Mouse (Mus musculus) lung, adult 2 months (tissue): ENCODE measurements at regions not wholly inside any gene's neighbourhood (a gene's known extent, or its start where the extent isn't known, plus 50 kb on each side); places are given as distances from the start of the nearest gene placed in this dataset.

Experiments
- CTCF ChIP-seq: fragments of 200-500 bp; IDR thresholded peaks from 2 replicates; pipeline ENCODE4 v1.5.1; 2011; ENCODE audit warnings: mild to moderate bottlenecking, low read length, control low read depth; ENCODE audit not compliant: insufficient read depth
- POLR2A ChIP-seq: fragments of 200-500 bp; IDR thresholded peaks from 2 replicates; pipeline ENCODE4 v1.6.1; 2011; ENCODE audit warnings: low read depth, mild to moderate bottlenecking, control low read depth, low read length, borderline replicate concordance; ENCODE audit errors: extremely low read depth

DNA sequence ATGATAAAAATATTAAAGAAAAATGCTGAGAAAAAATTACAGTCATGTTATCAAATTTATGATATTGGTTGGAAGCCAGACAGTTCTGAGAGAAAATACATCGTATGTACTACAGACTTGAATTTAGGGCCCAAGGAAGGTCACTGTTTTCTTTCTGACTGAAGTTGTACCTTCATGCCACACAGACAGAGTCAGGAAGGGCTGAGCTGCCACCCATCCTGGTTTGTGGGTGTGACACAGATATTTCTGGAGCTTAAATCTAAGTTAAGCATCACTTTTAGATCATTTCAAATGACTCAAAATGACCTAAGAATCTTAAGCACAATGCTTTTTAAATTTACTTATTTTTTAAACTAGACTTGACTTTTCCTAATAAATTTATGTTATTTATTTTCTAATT is 331.8 kb downstream of the Gja1 start:
- TF ChIP-seq POLR2A (no peak), CTCF (no peak)
